Mouse (Mus musculus) gastrocnemius, postnatal 14 days (tissue): Measurements from ENCODE around the gene Ccnl2. TPM values are rescaled to one million over a fixed set of nuclear protein-coding genes. Genes with fewer than 3 reads are reported as not detected.
A peak's percentile ranks its signal among the peaks of the same experiment; 100 is the strongest.
"Not testable (repeated sequence)": the region's sequence is repeated elsewhere in the genome, so short reads cannot be mapped to it uniquely, and the experiment has no call there.

ENCODE experiments used
- DNase-seq: peaks from one replicate; pipeline ENCODE4 v3.0.0; 2021; ENCODE audit warnings: mixed read lengths
- intact Hi-C: fragments of 180-260 bp; cut with DNase I; formaldehyde crosslinking; loops from one replicate; pipeline ENCODE4 v1.15.1; 2025; ENCODE audit warnings: low total_unique reads
- total RNA-seq, 2 experiments: library from RNA; stranded (reverse); gene quantifications; 2 replicates each; pipeline ENCODE4 v1.2.3; 2021

Gene Ccnl2
- total RNA-seq, 2 experiments from 2014 or later: 20.6 to 29.0 TPM

DNA sequence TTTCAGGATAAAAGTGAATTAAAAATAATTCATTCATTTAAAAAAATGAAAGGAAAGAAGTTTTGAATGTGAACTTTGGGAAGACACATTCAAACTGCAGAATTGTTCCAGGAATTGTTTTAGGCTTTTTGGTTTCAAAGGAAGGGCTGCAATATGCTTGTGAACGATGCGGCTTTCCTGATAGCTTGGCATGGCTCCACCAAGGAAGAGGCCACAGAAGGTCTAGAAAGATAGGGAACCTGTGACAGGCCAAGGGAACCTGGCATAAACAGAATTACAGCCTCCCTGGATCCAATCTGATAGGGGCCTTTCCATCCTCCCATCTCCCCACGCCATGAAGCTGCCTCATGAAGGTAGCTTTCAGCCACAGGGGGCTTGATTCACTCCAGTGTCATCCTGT, 24.0 kb upstream of the Ccnl2 start:
- DNase-seq: no peak
- intact Hi-C loops: no loop called here

DNA sequence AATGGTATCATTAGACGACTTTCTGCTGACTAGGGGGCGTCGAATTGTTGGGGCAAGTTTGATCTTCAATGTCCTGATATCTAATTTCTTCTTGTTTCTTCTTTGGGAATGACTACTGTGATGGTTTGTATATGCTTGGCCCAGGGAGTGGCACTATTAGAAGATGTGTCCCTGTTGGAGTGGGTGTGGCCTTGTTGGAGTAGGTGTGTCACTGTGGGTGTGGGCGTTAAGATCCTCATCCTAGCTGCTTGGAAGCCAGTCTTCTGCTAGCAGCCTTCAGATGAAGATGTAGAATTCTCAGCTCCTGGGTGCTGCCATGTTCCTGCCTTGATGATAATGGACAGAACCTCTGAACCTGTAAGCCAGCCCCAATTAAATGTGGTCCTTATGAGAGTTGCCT, 23.5 kb upstream of the Ccnl2 start:
- intact Hi-C loops, DNase-seq: not testable (repeated sequence)

DNA sequence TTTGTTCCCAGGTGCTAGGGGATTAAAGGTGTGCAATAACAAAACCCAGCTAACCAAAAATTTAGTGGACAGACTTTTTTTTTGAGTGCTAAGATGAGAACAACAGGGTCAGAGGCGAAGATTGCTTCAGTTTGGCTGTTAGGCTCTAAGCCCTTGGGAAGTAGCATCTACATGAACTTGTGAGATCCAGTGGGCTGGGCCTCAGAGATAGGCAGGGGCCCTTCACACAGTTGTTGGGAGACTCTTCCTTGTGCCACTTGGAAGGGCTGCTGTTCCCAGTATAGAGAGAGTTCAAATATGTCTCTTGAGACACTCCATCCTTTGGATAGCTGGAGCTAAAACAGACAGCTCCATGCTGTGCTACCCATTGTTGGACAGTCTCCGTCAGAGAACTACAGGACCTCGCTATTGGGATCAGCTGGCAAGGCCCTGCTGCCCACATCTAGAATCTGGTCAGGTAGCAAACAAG, 22.2 kb upstream of the Ccnl2 start, which contains the start of gene Ankrd65:
TSS of gene Ankrd65 (plus strand) at position 419 of the 469 bp plus-strand sequence.
- intact Hi-C loops: no loop called here
- no peak for DNase-seq

DNA sequence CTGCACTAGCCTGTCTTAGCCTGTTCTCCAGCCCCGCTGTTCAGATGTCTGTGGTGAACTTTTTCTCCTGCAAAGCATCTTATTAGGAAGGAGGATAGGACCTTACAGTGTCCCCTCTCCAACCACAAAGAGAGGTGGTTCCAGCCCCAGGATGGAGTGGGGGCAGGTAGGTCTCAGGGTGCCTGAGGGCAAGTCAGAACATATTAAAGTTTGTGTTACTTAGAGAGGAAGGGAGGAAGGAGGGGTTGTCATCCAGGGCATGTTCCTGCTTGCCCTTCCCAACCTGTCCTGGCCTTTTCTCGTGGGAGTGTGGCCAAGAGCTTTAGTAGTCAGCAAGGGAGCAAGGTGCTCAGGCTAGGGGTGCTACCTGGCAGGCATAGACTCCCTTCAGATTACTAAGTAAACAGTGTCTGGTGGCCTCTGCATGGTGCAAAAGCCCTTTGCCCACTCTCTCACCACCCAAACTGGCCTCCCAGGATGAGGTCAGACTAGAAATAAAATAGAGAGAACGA, 21.6 kb upstream of the Ccnl2 start:
- intact Hi-C loops: no loop called here
- no peak for DNase-seq

DNA sequence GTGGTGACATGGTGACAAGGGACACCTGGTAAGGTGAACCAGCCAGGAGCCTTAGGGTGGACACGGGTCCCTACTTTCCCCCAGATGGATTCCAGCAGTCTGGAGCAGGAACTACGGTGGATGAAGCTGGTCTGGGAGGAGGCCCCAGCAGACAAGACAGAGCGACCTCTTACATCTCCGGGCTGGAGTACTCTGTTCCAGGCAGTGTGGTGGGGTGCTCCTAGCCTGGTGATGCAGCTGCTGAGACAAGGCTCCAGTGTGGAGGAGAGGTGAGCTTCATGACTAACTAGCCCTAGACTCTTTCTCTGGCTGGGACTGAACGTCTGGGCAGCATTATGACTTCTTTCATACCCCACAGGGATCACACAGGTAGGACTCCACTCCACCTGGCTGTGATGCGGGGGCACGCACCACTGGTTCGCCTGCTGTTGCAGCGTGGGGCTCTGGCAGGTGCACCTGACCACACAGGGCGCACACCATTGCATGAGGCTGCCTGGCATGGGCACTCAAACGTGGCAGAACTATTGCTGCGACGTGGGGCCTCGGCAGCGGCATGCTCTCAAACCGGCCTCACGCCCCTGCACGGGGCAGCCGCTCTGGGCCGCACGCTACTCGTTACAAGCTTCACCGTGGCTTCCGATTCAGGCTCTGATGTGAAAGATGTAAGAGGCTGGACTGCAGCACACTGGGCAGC, 20.9 kb upstream of the Ccnl2 start:
- no peak for DNase-seq
- intact Hi-C loops: no loop called here

DNA sequence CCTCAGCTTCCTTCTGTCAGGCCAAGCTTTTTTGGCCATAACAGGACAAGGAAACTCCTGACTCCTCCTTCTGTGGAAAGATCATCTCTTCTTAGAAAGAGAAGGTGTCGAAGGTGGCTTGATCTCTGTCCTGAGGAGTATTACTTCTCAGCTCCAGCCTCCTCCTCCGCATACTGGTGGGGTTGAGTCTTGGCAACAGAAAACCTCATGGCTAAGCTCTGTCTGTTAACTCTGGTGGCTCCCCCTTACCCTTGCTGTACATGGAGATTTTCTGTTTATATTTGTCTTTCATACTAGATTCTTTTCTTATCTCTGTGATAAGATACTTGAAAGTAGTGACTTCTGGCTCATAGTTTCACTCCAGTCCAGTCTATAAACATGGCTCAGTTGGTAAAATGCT, 18.6 kb upstream of the Ccnl2 start:
- intact Hi-C loops: no loop called here

DNA sequence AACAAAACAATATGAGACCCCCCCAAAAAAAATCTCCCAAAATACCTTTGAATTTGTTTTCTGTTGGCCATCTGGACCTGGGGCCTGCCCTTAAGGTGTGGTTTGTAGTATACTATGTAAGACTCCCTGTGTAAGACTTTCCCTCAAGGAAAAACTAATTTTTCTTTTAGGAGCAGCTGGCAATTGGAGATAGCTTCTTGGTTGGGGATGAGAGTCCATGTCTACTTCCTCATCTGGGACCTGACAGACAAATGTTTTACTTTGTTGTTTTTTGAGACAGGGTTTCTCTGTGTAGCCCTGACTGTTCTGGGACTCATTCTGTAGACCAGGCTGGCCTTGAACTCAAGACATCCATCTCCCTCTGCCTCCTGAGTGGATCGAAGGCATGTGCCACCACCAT, 10.2 kb upstream of the Ccnl2 start:
- no peak for DNase-seq

More for the DNA sequence above, 18.6 kb upstream of the Ccnl2 start:
- no peak for DNase-seq

DNA sequence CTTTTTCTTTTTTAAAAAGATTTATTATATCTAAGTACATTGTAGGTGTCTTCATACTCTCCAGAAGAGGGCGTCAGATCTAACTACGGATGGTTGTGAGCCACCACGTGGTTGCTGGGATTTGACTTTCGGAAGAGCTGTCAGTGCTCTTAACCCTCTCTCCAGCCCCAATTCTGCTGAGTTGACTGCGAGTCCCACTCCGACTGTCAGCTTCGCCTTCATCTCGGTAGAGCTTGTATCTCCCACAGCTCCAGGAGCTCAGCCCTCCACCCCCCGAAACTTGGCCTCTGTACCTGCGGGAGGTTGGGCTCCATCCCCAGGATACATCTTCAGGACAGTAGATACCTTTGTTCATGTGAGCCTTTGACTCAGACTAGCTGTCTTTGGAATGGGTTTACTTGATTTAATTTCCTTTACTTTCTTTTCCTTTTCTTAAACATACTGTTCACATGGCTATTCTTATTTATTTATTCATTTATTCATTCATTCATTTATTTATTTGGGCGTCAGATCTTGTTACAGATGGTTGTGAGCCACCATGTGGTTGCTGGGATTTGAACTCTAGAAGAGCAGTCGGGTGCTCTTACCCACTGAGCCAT, 9.4 kb upstream of the Ccnl2 start, which contains the start of gene Mrpl20:
TSS of gene Mrpl20 (plus strand) at position 138 of the 599 bp plus-strand sequence.
- DNase-seq: no peak
- intact Hi-C loops: no loop called here

More for the DNA sequence above, 10.2 kb upstream of the Ccnl2 start:
- intact Hi-C loops: no loop called here

DNA sequence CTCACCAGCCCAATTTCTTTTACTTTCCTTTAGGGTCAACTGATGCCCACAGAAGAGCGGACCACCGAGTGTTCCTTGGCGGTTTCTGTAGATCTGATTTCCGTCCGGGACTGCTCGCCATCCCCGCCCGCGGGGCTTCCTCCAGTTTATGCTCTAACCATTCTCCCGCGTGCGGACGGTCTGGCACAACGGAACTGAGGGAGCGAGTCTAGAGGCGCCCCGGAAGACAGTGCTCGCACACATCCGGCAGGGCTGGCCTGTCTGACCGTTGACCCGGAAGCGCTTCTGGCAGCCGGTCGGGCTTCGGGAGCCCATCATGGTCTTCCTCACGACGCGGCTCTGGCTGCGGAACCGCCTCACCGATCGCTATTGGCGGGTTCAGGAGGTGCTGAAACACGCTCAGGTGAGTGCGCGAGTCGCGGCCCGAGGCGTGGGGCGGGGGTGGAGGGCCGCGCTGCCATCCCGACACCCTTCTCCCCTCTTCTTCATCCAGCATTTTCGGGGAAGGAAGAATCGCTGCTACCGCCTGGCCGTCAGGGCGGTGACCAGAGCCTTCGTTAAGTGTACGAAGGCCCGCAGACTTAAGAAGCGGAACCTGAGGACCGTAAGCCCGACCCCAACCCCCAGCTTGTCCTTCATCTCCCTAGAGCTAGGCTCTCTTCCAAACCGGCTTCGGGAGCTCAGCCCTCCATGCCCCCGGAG, 8.8 kb upstream of the Ccnl2 start:
- intact Hi-C loops: no loop called here
- DNase-seq: peak; percentile 97

DNA sequence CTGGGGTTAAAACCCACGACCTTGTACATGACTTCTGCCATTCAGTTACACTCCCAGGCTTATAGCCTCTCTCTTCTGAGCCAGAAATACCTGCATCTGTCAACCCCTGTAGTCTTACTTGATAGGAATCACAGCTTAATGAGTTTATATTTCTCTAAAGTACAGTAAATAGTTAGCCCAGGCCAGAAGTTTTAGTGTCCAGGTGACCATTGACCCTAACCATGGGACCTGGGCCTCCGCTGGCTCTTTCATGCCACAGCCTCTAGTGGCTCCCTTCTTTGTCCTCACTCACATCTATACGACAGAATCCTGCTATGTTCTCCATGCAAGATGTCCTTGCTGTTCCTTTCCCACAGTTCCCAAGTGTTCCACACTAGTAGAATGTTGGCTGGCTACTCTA, 4.4 kb upstream of the Ccnl2 start:
- DNase-seq: no peak

DNA sequence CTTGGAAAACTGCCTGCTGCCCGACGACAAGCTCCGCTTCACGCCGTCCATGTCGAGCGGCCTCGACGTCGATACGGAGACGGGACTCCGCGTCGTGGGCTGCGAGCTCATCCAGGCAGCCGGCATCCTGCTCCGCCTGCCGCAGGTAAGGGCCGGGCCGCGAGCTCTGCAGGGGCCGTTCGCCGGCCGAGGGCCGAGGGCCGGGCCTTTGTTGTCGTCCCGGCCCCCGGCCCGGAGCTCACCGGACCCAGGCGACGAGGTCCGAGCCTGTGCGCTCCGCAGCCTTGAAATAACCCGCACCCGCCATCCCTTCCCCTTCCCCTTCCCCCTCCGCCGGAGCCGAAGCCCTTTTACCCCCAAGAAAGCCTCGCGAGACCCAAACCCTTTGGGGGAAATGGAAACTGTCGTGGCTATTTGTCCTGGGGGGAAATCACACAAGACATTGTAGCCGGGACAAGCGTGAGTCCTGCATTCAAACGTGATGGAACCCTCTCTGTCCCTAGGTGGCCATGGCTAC, 434 bp downstream of the Ccnl2 start:
- intact Hi-C loops: no loop called here
- DNase-seq: peak; percentile 33

More for the DNA sequence above, 4.4 kb upstream of the Ccnl2 start:
- intact Hi-C loops: no loop called here

DNA sequence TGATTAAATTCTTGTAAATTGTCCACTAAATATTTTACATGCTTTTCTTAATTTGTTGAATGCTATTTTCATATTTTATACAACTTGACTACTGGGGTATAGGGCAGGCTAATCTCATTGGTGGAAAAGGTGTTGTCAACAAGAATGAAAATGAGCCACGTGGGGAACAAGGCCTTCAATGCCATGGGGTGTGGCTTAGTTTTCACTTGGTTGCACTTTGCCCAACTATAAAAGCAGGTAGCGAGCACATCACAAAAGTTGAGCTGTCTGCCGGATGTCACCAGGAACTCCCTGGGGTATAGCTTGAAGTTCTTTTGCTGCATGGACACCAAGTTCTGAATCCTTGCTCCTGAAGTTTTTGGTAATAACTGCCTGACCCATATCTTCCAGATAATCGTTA, 5.2 kb downstream of the Ccnl2 start:
- DNase-seq: no peak
- intact Hi-C loops: no loop called here

DNA sequence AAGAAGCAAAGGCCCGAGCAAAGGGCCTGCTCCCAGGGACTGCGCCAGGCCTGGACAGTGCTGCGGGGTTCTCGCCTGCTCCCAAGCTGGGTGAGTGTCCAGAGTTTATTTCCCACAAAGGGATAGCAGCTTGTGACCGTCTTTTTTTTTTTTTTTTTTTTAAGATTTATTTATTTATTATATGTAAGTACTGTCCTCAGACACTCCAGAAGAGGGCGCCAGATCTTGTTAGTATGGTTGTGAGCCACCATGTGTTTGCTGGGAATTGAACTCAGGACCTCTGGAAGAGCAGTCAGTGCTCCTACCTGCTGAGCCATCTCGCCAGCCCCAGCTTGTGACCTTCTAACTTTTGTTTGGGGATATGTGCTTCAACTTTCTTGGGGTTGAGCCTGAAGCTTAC, 8.7 kb downstream of the Ccnl2 start:
- intact Hi-C loops: no loop called here
- peak; percentile 17 for DNase-seq

DNA sequence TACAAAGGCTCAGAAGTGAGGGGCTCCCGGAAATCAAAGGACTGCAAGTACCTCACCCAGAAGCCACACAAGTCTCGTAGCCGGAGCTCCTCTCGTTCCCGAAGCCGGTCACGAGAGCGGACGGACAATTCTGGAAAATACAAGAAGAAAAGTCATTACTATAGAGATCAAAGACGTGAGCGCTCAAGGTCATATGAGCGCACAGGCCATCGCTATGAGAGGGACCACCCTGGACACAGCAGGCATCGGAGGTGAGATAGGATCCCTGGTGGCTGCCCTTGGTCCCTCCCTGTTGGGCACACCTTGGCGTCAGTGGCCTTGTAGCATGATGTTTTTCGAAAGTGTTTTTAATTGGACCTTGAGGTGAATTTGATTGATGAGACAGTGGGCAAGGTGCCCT, 11.2 kb downstream of the Ccnl2 start:
- no peak for DNase-seq
- intact Hi-C loops: no loop called here

DNA sequence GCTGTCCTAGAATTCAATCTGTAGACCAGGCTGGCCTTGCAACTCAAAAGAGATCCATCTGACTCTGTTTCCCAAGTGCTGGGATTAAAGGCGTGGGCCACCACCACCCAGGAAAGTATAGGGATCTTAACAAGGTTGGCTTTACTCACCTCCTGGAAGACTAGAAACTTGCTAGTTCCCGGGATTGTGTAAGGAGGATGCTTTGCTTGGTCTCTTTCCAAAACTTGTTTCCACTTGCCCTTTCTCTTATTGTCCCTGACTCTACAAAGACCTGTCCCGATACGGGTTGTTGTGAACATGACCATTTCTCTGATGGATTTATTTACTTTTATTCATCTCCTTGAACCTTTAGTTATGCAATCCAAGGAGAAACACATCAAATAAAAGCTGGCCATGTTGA, 17.6 kb downstream of the Ccnl2 start:
- intact Hi-C loops: no loop called here
- DNase-seq: no peak

DNA sequence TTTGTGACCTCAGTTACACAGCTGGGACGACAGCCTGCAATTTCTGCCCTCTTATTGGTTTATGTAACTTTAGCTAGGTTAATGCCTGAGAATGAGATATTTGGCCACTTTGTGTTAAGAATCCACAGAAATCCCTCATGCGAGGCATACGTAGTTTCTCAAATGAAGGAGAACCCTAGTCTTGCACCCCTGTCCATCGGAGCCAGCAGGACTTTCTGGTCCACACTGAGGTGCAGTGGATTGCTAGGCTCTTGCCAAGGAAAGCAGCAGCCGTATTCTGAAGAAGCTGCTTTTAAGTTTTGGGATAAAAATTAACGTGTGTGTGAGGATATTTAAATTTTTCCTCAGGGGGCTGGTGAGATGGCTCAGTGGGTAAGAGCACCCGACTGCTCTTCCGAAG, 18.3 kb downstream of the Ccnl2 start:
- intact Hi-C loops: no loop called here

DNA sequence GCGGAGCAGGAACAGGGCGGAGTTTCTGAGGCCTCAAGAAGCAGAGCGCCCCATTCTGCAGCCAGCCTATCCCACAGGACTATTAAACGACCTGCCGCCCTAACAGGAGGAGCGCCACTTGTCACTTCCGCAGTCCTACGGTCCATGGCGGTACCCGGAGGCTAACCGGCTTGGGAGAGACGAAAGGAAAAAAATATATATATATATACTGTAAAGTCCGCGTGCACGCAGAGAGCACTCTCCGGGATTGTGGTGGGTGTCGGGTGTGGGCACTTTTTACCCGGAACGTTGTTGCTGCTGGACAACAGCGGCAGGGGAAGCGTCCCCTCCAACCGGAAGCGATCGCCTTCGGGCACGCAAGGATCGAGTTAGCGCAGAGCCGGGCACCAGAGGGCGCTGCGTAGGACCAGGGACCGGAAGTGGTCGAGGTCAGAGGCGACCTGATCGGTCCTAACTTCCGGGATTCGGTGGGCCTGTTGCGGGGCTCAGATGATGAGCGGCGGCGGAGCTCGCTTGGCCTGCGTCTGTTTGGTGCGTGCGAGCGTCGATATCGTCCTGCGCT, 19.0 kb downstream of the Ccnl2 start, which contains the start of gene Aurkaip1:
TSS of gene Aurkaip1 (plus strand) at position 68 of the 562 bp plus-strand sequence.
- intact Hi-C loops: no loop called here
- peak; percentile 96 for DNase-seq

More for the DNA sequence above, 18.3 kb downstream of the Ccnl2 start:
- no peak for DNase-seq

DNA sequence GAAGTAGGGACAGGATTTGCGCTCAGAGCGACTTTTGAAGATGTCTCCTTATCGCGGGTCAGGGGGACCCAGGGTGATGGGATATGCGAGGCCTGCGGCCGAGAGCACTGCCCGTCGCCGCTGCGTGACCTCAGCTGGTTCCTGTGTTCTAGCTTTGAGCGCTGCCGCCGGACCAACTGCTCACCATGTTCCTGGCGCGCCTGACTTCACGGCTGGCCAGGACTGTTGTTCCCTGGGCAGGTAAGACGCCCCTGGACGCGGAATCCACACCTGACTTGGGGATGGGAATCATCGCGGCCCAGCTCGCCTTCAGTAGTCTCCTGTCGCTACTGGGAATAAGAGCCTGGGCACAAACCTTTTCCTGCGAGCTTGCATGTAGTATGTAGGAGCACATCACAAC, 19.5 kb downstream of the Ccnl2 start:
- DNase-seq: peak; percentile 30
- intact Hi-C loops: no loop called here

DNA sequence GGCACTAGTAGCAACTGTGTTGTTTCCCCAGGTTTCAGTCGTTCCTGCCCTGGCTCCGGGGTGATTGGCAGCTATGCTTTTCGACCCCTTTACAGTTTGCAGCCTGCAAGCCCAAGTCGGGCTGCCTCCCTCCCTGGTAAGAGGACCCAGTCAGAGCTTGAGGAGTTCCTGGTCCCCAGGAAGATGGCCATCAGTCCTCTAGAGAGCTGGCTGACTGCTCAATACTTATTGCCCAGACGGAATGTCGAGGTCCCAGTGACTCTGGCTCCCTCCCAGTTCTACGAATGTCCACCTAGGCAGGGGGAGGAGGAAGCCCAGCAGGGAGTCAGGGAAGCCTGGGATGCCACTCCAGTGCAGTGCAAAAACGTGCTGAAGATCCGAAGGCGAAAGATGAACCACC, 20.0 kb downstream of the Ccnl2 start:
- intact Hi-C loops: no loop called here
- DNase-seq: peak; percentile 9

DNA sequence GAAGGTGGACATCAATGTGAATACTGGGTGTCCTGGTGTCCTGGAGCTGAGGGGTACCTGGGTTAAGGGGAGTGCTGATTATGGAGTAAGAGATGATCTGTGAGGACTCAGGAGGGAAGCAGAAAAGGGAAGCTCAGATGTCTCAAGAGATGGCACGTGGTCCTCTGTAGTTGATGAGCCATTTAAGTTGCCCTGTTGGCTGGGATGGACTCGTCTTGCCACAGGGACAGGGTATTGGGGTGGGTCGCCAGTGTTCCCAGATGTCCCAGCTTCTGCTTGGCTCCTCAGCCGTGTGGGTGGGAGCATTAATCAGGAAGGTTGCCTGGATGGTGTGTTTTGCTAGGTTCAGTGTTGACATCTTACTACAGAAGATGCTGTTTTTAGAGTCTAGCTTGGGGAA, 20.9 kb downstream of the Ccnl2 start:
- DNase-seq: no peak
- intact Hi-C loops: no loop called here
